Comparison of ENCODE assay signal across 11 mouse cellular contexts in genomic region chr16:21331229-21331628, GRCm38 (mm10).
A peak's percentile ranks its signal among the peaks of the same experiment; 100 is the strongest.
DNase-seq lines count a peak whose midpoint lies in the region; ATAC-seq and TF ChIP-seq lines count a peak whose summit lies in the region.
"Had no signal": no experiment of that assay in that cellular context is flagged by ENCODE, and none has a peak within 500 bp of the region (broad histone marks: within the 10 kb centered on the region; RNA-seq: fewer than 3 reads in every experiment).

No protein-coding gene starts in this region.

- H3K36me3 ChIP-seq in heart, embryonic 15.5 days, result no peaks in the 10 kb centered on the region
- H3K36me3 ChIP-seq in heart, adult 2 months (ENCODE audit: control insufficient read depth, insufficient read depth, low read length), result no peaks in the 10 kb centered on the region
- peaks cover 4% of the 10 kb centered on the region; the same call in 1 of the 2 replicates for H3K36me3 ChIP-seq in midbrain, embryonic 10.5 days
- H3K36me3 ChIP-seq in midbrain, embryonic 11.5 days (ENCODE audit: control insufficient read depth, insufficient read depth, low read length), result no peaks in the 10 kb centered on the region
- no peaks in the 10 kb centered on the region for H3K36me3 ChIP-seq in hindbrain, embryonic 16.5 days (ENCODE audit: control insufficient read depth, insufficient read depth, low read length)
- H3K36me3 ChIP-seq in stomach, embryonic 14.5 days (ENCODE audit: control insufficient read depth, insufficient read depth, low read length), result no peaks in the 10 kb centered on the region
- H3K36me3 ChIP-seq: limb, embryonic 15.5 days had no signal

- no peak for TF ChIP-seq POLR2A in heart, adult 2 months (IDR thresholded peaks at IDR 0.05; ENCODE audit: insufficient read depth, low read depth, low read length)

- intact Hi-C loops in heart, adult 2 months (cut with DNase I), result loop anchor here (5.0 kb wide), 2 partner anchors 34 to 84 kb away; no protein-coding TSS in a partner anchor
- intact Hi-C loops in left cerebral cortex, postnatal 14 days (cut with DNase I), result loop anchor here (5.0 kb wide), 2 partner anchors 84 to 124 kb away; no protein-coding TSS in a partner anchor

- no peak for ATAC-seq in heart, embryonic 15.5 days (replicated peaks; ENCODE audit: insufficient number of reproducible peaks, insufficient read depth, low FRiP score, low read depth)
- no peak for ATAC-seq in midbrain, embryonic 11.5 days (ENCODE audit: low FRiP score)
- ATAC-seq in hindbrain, embryonic 16.5 days, result no peak
- no peak for ATAC-seq in stomach, embryonic 14.5 days (ENCODE audit: insufficient number of reproducible peaks, insufficient read depth, low FRiP score, low read depth)
- ATAC-seq: Patski had no signal

- H3K9me3 ChIP-seq in heart, embryonic 15.5 days (replicated peaks), result no peaks in the 10 kb centered on the region
- no peaks in the 10 kb centered on the region for H3K9me3 ChIP-seq in midbrain, embryonic 10.5 days (replicated peaks)
- H3K9me3 ChIP-seq in midbrain, embryonic 11.5 days (ENCODE audit: control insufficient read depth, low read length), result no peaks in the 10 kb centered on the region
- H3K9me3 ChIP-seq in hindbrain, embryonic 16.5 days (ENCODE audit: control insufficient read depth, low read length), result no peaks in the 10 kb centered on the region
- H3K9me3 ChIP-seq in stomach, embryonic 14.5 days (ENCODE audit: control insufficient read depth, low read depth, low read length), result no peaks in the 10 kb centered on the region
- H3K9me3 ChIP-seq: limb, embryonic 15.5 days had no signal

- no peak overlapping the region for H3K27ac ChIP-seq in heart, embryonic 15.5 days
- no peak overlapping the region for H3K27ac ChIP-seq in heart, adult 2 months
- H3K27ac ChIP-seq in midbrain, embryonic 10.5 days (replicated peaks), result no peak overlapping the region
- H3K27ac ChIP-seq in midbrain, embryonic 11.5 days (ENCODE audit: low read depth, low read length), result no peak overlapping the region
- H3K27ac ChIP-seq in hindbrain, embryonic 16.5 days (ENCODE audit: low read depth, low read length), result no peak overlapping the region
- H3K27ac ChIP-seq in stomach, embryonic 14.5 days (ENCODE audit: low read length), result no peak overlapping the region
- H3K27ac ChIP-seq: limb, embryonic 15.5 days had no signal

- H3K4me1 ChIP-seq in heart, embryonic 15.5 days (replicated peaks), result peaks cover 14% of the 10 kb centered on the region; the same call in 1 of the 2 replicates
- peaks cover 4% of the 10 kb centered on the region for H3K4me1 ChIP-seq in heart, adult 2 months (ENCODE audit: control insufficient read depth, insufficient read depth, low read length)
- peaks cover 32% of the 10 kb centered on the region for H3K4me1 ChIP-seq in midbrain, embryonic 10.5 days
- H3K4me1 ChIP-seq in midbrain, embryonic 11.5 days (ENCODE audit: control insufficient read depth, insufficient read depth, low read length), result peaks cover 8% of the 10 kb centered on the region; the same call in 1 of the 2 replicates
- H3K4me1 ChIP-seq in hindbrain, embryonic 16.5 days (ENCODE audit: control insufficient read depth, insufficient read depth, low read depth, low read length), result peaks cover 21% of the 10 kb centered on the region
- peaks cover 11% of the 10 kb centered on the region; the same call in 1 of the 2 replicates for H3K4me1 ChIP-seq in stomach, embryonic 14.5 days (ENCODE audit: control insufficient read depth, insufficient read depth, low read length)

- no peak overlapping the region for H3K4me3 ChIP-seq in heart, embryonic 15.5 days
- H3K4me3 ChIP-seq in heart, adult 2 months, result no peak overlapping the region
- peak overlapping the region; percentile 20; the same call in 1 of the 2 replicates for H3K4me3 ChIP-seq in midbrain, embryonic 10.5 days
- no peak overlapping the region for H3K4me3 ChIP-seq in midbrain, embryonic 11.5 days (ENCODE audit: low read depth, low read length)
- no peak overlapping the region; the same call in 1 of the 2 replicates for H3K4me3 ChIP-seq in hindbrain, embryonic 16.5 days (ENCODE audit: low read length)
- H3K4me3 ChIP-seq in stomach, embryonic 14.5 days (ENCODE audit: low read depth, low read length), result no peak overlapping the region

- H3K27me3 ChIP-seq in heart, embryonic 15.5 days, result no peaks in the 10 kb centered on the region
- H3K27me3 ChIP-seq in heart, adult 2 months (ENCODE audit: control insufficient read depth, insufficient read depth, low read length), result no peaks in the 10 kb centered on the region
- H3K27me3 ChIP-seq in midbrain, embryonic 10.5 days (ENCODE audit: low read depth, poor library complexity, severe bottlenecking), result peaks cover 10% of the 10 kb centered on the region; the same call in 1 of the 2 replicates
- no peaks in the 10 kb centered on the region for H3K27me3 ChIP-seq in midbrain, embryonic 11.5 days (ENCODE audit: control insufficient read depth, insufficient read depth, low read length)
- no peaks in the 10 kb centered on the region for H3K27me3 ChIP-seq in hindbrain, embryonic 16.5 days (replicated peaks; ENCODE audit: control insufficient read depth, insufficient read depth, low read length)
- no peaks in the 10 kb centered on the region for H3K27me3 ChIP-seq in stomach, embryonic 14.5 days (ENCODE audit: control insufficient read depth, insufficient read depth, low read length)
- H3K27me3 ChIP-seq: limb, embryonic 15.5 days; Patski had no signal

- H3K9ac ChIP-seq in heart, embryonic 15.5 days, result no peak overlapping the region
- no peak overlapping the region for H3K9ac ChIP-seq in heart, adult 2 months (ENCODE audit: low read depth, low read length)
- H3K9ac ChIP-seq in midbrain, embryonic 11.5 days (ENCODE audit: low read length), result no peak overlapping the region
- no peak overlapping the region for H3K9ac ChIP-seq in hindbrain, embryonic 16.5 days (ENCODE audit: low read depth, low read length)
- no peak overlapping the region for H3K9ac ChIP-seq in stomach, embryonic 14.5 days (replicated peaks; ENCODE audit: low read depth, low read length)
- H3K9ac ChIP-seq: limb, embryonic 15.5 days had no signal

- H3K4me2 ChIP-seq in heart, embryonic 15.5 days, result peak overlapping the region; percentile 84; the same call in 1 of the 2 replicates
- no peak overlapping the region for H3K4me2 ChIP-seq in midbrain, embryonic 11.5 days
- H3K4me2 ChIP-seq in hindbrain, embryonic 16.5 days (ENCODE audit: low read length), result peak overlapping the region; percentile 27
- H3K4me2 ChIP-seq in stomach, embryonic 14.5 days (replicated peaks; ENCODE audit: low read depth, low read length), result peak overlapping the region; percentile 63

- no peak for TF ChIP-seq EP300 in heart, adult 2 months (IDR thresholded peaks at IDR 0.05; ENCODE audit: insufficient read depth, low read depth, low read length)

- no peaks in the 10 kb centered on the region for H3K79me2 ChIP-seq in heart, adult 2 months (replicated peaks; ENCODE audit: control insufficient read depth, insufficient read depth, low read length)

- no peak for TF ChIP-seq CTCF in heart, adult 2 months (IDR thresholded peaks at IDR 0.05)

- no peak for DNase-seq in heart, adult 2 months
- DNase-seq in midbrain, embryonic 10.5 days (ENCODE audit: low spot score), result no peak
- no peak for DNase-seq in midbrain, embryonic 11.5 days (ENCODE audit: low spot score, missing footprints)
- no peak for DNase-seq in B cell, adult 2 months
- no peak for DNase-seq in left cerebral cortex, postnatal 14 days (ENCODE audit: low spot score in 2 of 2)
- DNase-seq: kidney, postnatal 14 days had no signal

- WGBS in heart, embryonic 15.5 days, result 65% methylated on average over 5 of the region's 5 CpGs
- WGBS in heart, adult 2 months, result 73% methylated on average over 5 of the region's 5 CpGs
- 91% methylated on average over 5 of the region's 5 CpGs for WGBS in midbrain, embryonic 10.5 days
- 87% methylated on average over 5 of the region's 5 CpGs for WGBS in midbrain, embryonic 11.5 days
- WGBS in hindbrain, embryonic 16.5 days, result 84% methylated on average over 5 of the region's 5 CpGs
- WGBS in stomach, embryonic 14.5 days, result 67% methylated on average over 5 of the region's 5 CpGs
